Mouse (Mus musculus) lung, adult 18-20 months (tissue): Measurements from ENCODE around the gene Kcnk10.

Experiments used
- DNase-seq, 2 experiments: peaks; one replicate each; pipeline ENCODE4 v3.0.0; 2022; ENCODE audit warnings: mixed read lengths in 2 of 2

Gene Kcnk10

GRCm38 (mm10) chr12:98406076-98406475 lies 172.0 kb downstream of the Kcnk10 start:
- DNase-seq = no peak

GRCm38 (mm10) chr12:98396586-98396985 lies 181.5 kb downstream of the Kcnk10 start:
- no peak for DNase-seq

- no peak for DNase-seq
Measured at GRCm38 (mm10) chr12:98394115-98394514, 184.0 kb downstream of the Kcnk10 start.

- no peak for DNase-seq
Measured at GRCm38 (mm10) chr12:98391347-98391746, 186.8 kb downstream of the Kcnk10 start.

- DNase-seq = no peak
Measured at GRCm38 (mm10) chr12:98389618-98390017, 188.5 kb downstream of the Kcnk10 start.
